Mouse (Mus musculus): ENCODE measurements at regions not wholly inside any gene's neighbourhood (a gene's known extent, or its start where the extent isn't known, plus 50 kb on each side); places are given as distances from the start of the nearest gene placed in this dataset.

- DNase-seq: no peak
Observed at GRCm38 (mm10) chr16:93384039-93384537, 219.8 kb downstream of the Setd4 start.

GRCm38 (mm10) chr16:93382945-93383344 lies 220.9 kb downstream of the Setd4 start:
- no peak for DNase-seq

DNA sequence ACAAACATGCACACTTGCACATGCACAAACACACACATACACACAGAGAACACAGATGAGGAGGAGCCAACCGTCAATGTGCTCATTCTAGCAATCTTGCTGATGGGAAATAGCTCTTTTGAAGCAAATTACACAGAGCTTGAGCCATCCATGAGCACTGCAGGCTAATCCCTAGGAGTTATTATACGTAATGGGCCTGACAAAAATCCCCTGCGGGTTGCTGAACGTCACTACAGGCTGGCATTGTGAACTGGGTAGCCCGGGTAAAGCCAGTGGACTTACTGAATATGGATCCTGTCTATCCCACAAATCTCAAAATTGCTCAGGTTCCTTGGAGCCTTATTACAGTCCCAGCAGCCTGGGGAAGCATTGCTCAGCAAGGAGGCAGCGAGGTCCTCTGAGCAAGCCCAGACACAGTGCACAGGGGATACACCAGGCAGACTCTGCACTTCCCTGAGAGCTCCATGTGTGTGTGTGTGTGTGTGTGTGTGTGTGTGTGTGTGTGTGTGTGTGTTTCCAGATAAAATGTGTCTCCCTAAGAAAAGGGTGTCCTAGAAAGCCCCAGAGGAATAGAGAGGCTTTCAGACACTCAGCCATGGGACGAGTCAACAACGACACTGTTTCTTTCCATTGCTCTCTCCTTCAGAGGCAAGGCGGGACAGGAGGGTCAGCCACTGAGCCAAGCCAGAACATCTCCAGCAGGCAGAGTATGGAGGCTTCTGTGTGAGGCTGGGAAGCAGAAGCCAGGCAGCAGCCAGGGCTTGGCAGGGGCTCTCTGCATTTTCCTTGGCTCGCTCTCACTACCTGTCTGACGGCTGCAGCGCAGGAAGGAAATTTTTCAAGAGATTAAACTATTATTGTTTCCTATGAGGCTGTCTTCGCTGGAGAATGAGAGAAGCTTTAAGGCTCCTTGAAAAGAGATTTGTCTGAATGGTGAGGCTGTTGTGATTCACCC lies 222.9 kb downstream of the Setd4 start:
- DNase-seq: peak; percentile 46

DNA sequence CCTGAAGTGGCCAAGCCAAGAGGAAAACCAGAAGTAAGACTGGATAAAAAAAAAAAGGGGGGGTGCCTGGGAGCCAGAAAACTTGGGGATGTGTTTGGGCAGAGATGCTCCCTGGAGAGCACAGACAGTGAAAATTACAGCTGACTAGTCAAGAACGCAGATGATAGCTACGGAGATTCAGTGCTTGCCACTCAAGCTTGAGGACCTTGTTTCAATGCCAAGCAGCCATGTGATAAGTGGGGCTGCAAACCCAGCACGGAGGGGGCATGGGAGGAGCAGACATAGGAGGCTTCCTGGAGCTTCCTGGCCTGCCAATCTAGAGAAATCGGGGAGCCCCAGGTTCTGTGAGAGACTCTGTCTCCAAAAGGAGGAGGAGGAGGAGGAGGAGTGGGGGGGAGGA lies 223.7 kb downstream of the Setd4 start:
- peak; percentile 58 for DNase-seq

DNA sequence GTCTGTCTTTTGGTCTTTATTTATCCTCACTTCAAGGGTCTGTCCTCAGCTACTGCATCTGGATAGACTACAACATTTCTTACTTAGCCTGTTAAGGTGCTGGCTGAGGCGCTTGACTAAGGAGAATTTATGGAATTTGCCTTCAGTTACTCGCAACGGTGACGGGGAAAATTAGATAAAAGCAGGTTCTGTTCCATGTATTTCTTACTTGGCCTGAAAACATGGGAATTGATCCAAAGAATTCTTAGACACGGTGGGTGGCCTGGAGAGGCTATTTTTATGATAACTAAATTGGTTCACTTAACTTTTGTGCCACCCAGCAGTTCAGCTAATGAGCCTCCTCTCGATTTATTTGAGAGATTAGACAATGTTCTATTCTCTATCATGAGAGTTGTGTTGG lies 224.3 kb downstream of the Setd4 start:
- peak; percentile 65 for DNase-seq

- DNase-seq: no peak
Observed at GRCm38 (mm10) chr16:93374669-93375068, 229.2 kb downstream of the Setd4 start.

DNA sequence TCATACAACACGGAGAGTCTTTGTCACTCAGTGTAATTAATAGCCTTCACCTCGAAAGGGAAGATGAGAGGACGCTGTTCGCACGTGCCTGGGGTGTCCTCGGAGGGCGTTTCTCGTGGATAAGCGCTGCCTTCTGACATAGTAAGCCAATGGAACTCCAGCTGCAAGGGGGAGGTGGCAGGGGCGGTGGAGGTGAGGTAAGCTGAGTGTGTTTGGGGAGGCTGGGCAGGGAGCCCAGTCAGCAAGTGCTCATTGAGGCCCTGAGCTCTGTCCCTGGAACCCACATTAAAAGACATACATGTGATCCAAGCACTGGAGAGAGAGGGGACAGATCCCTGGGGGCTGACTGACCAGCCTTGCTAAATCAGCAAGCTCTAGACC lies 234.1 kb downstream of the Setd4 start:
- DNase-seq: no peak

DNA sequence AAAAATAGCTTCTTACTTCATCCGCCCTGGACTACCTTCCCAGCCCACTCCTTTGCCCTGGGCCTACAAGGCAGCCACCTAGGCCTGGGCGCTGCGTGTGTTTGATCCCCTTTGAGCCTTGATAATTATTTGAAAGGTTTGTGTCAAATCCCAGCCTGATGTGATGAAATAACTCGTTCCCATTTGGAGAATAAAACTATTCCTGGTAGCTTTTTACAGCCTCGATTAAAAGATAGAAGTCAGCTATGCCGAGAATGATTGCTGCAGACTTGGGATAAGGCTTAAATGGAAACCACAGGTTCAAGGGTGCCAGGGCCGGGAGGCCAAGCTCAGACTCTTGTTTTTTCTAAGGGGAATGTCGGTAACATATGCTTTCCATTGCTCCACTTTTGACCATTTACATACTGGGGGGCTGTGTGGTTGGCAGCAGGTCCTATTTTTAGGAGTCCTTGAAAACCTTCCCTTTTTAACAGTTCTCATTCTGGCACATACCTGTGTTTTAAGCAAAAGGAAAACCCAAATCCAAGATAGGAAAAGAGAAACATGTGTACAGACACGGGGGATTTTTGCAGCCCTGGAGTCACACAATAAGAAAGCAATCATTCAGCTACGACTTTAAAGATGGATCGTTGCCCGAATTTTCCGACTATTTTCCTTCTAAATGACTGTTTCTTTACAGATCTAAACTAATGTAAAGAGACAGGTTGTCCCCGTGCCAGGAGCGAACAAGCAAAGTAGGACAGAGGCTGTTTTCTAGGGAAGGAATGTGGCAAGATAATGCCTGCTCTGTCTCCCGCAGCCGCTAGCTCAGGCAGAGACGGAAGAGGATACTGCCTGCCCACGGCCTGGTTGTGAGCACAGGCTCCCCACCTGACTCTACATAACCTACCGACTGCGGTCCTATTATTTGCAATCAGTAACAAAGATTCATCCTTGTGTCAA lies 234.8 kb downstream of the Setd4 start:
- DNase-seq: peak; percentile 90

DNA sequence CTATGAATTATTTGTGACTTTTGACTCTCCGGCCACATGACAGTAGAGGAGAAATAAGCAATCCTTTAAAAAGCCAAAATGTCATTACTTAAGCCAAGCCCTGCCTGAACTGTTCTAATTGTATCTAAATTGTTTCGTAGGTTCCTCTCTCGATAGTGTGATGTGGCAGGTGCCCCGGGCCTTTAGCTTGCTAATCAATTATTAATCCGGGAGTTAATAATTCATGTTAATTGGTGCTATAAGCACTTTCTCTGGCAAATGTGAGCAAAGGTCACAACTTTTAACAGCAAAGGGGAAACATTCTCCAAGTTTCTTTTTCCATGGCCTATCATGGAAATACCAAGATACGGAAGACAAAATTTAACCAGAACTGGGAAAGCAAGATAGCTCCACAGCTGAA lies 235.9 kb downstream of the Setd4 start:
- DNase-seq: no peak

- DNase-seq: no peak
Observed at GRCm38 (mm10) chr16:93367246-93367805, 236.5 kb downstream of the Setd4 start.

- no peak for DNase-seq
Observed at GRCm38 (mm10) chr16:93366383-93366941, 237.4 kb downstream of the Setd4 start.

DNA sequence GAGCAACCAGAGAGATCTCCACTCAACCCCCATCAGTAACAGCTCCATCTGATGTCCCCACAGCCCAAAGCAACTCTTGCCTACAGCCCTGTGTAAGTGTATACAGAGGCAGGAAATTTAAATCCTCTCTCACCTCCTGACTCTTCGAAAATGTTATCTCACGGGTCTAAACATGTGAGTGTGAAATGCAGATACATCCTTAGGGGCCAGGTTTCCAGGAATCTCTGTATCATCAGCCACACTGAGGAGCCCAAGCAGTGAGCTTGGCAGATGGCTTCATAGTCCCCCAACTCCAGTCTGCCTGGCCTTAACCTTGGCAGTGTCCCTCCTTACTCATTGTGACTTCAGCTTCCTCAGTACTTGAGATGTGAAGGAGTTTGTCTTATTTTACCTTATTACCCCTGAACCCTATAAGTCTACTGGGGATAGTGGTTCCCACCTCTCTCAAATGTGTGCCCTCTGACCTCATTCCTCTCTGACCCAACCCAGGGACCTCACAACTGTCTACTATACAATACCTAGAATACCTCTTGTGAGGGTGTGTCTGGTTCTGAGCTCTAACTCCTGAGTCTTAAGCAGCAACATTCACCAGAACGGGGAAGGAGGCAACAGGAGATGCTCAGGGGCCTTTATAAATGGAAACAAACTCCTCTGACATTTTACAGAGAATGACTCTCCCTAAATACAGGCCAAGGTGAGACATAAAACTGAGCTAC lies 238.5 kb downstream of the Setd4 start:
- no peak for DNase-seq

DNA sequence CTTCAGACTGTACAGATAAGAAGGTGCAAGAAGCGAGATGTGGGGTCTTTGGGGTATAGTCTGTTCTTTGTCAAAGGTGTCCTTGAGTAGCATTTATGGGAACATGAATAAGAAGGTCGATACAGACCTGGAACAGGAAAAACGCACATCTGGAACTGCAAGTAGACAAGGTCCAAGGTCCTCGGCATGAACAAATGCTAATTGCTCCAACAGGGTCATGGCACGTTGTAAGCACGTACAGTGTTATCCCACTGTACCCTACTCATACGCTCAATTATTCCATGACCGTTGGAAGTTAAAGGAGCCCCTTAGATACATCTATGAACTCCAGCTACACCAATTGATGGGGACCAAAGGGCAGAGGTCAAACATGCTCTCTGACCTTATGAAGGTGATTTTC lies 244.1 kb downstream of the Setd4 start:
- DNase-seq: no peak

DNA sequence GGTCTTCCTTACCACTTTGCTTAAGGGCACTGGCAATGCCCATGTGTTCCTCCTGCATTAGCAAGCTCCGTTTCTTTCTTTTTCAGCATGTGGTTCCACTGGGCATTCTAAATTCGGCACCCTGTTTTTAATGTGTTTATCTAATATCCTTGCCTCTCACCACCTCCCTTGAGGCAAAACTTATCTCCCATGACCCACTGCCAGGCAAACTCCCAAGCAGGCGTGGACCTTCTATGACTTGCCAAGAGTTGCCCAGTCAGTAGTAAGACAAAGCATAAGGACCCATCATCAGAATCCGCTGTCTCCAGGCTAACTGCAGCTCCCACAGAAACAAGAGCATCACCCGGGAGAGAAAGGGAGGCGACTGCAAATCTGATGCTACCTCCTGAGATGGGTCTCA lies 245.2 kb downstream of the Setd4 start:
- no peak for DNase-seq

DNA sequence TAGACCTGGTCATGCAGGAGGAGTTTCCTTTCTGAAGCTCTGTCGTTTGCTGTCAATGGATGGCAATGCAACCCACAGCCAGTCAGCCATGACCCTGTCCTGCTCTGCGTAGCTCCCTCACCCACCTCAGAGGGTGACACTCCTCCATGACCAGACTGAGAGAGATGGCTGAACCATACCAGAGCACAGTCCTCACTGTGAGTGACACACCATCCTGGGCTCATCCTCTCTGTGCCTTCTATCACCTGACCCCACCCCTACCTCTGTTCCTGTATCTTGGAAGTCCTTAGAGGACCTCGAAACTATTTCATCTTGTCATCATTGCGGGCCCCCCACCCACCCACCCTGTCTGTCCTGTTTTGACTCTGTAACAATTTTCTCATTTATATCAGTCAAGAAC lies 245.7 kb downstream of the Setd4 start:
- no peak for DNase-seq

- DNase-seq: no peak
Observed at GRCm38 (mm10) chr16:93355204-93355899, 248.5 kb downstream of the Setd4 start.

- no peak for DNase-seq
Observed at GRCm38 (mm10) chr16:93353971-93354370, 249.9 kb downstream of the Setd4 start.

DNA sequence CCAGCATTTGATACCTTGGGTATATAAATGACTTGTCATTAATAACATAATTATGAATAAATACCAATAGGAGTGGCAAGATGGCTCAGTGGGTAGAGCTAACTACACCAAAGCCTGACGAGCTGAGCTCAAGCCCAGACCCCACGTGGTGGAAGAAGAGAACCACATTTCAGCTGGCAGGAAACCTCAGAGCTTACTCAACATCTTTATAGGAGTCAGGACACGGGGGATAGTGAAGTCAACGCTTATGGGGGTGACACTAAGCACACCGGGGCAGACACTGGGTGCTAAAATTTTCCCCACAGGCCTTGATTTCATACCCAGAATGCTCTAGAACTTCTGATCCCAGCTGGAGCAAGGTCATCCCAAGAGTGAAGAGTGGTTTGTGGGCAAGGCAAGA lies 259.3 kb downstream of the Setd4 start:
- DNase-seq: no peak

- no peak for DNase-seq
Observed at GRCm38 (mm10) chr16:93342701-93343100, 261.2 kb downstream of the Setd4 start.

- DNase-seq: no peak
Observed at GRCm38 (mm10) chr16:93341791-93342190, 262.1 kb downstream of the Setd4 start.

GRCm38 (mm10) chr16:93338806-93339205 lies 265.1 kb downstream of the Setd4 start:
- no peak for DNase-seq

Data from retina, postnatal 1 day (tissue).